Mouse (Mus musculus) layer of hippocampus, adult 2 months (tissue): Measurements from ENCODE around the gene Crebrf. TPM values are rescaled to one million over a fixed set of nuclear protein-coding genes. Genes with fewer than 3 reads are reported as not detected.

Source experiments
- DNase-seq, 2 experiments: peaks; one replicate each; pipeline ENCODE4 v3.0.0; 2022; ENCODE audit warnings: low spot score in 2 of 2
- H3K27ac ChIP-seq: fragments of 200-600 bp; 2 replicates; pipeline ENCODE4 v1.8.1; 2022
- H3K4me3 ChIP-seq: fragments of 200-600 bp; 2 replicates; pipeline ENCODE4 v1.8.1; 2022; ENCODE audit warnings: mild to moderate bottlenecking
- CTCF ChIP-seq: fragments of 200-600 bp; conservative IDR thresholded peaks from 2 replicates; pipeline ENCODE4 v1.8.1; 2022; ENCODE audit warnings: antibody characterized with exemption, mild to moderate bottlenecking, moderate library complexity
- total RNA-seq, 2 experiments: library from RNA; stranded (reverse); gene quantifications; 2 replicates each; pipeline ENCODE4 v1.2.3; 2021

Gene Crebrf
- total RNA-seq, 2 experiments from 2014 or later = 127 to 134 TPM

- Histone ChIP-seq H3K4me3 (no peak overlapping the region), H3K27ac (no peak overlapping the region)
- no peak for TF ChIP-seq CTCF
- no peak for DNase-seq
Observed at GRCm38 (mm10) chr17:26767100-26767753, 51.8 kb downstream of the Crebrf start.

- H3K4me3 ChIP-seq = no peak overlapping the region
- no peak for DNase-seq
- H3K27ac ChIP-seq = no peak overlapping the region
- TF ChIP-seq CTCF = no peak
Observed at GRCm38 (mm10) chr17:26767754-26768124, 52.3 kb downstream of the Crebrf start.

- no peak overlapping the region for H3K4me3 ChIP-seq
- H3K27ac ChIP-seq = no peak overlapping the region
- DNase-seq = no peak
- no peak for TF ChIP-seq CTCF
Observed at GRCm38 (mm10) chr17:26776211-26776610, 60.8 kb downstream of the Crebrf start.

- Histone ChIP-seq H3K27ac (peak overlapping the region; percentile 59; the same call in 1 of the 2 replicates), H3K4me3 (no peak overlapping the region)
- TF ChIP-seq CTCF = no peak
Observed at GRCm38 (mm10) chr17:26778001-26778400, 62.6 kb downstream of the Crebrf start.

GRCm38 (mm10) chr17:26778430-26779100 is 63.1 kb downstream of the Crebrf start:
- peak overlapping the region; percentile 59; the same call in 1 of the 2 replicates for H3K27ac ChIP-seq
- H3K4me3 ChIP-seq = no peak overlapping the region
- no peak for DNase-seq
- TF ChIP-seq CTCF = no peak

More at GRCm38 (mm10) chr17:26778001-26778400, 62.6 kb downstream of the Crebrf start:
- no peak for DNase-seq

- Histone ChIP-seq H3K27ac (no peak overlapping the region), H3K4me3 (no peak overlapping the region)
- no peak for DNase-seq
- TF ChIP-seq CTCF = no peak
Observed at GRCm38 (mm10) chr17:26779471-26779870, 64.0 kb downstream of the Crebrf start.

GRCm38 (mm10) chr17:26780750-26781571 is 65.5 kb downstream of the Crebrf start, which contains the start of gene Bnip1:
Gene Bnip1, plus strand, starts transcription at chr17:26781066.
- DNase-seq = peak; percentile 66 to 83
- no peak for TF ChIP-seq CTCF
- peak within 1 kb of the TSS; percentile 98 for H3K4me3 ChIP-seq

GRCm38 (mm10) chr17:26781610-26782043 is 66.2 kb downstream of the Crebrf start:
- no peak for DNase-seq
- TF ChIP-seq CTCF = no peak
- Histone ChIP-seq H3K27ac (peak overlapping the region; percentile 94), H3K4me3 (peak overlapping the region; percentile 98)

More at GRCm38 (mm10) chr17:26780750-26781571, 65.5 kb downstream of the Crebrf start, which contains the start of gene Bnip1:
- H3K27ac ChIP-seq = peak within 1 kb of the TSS; percentile 94

GRCm38 (mm10) chr17:26784525-26784924 is 69.1 kb downstream of the Crebrf start:
- no peak for TF ChIP-seq CTCF
- Histone ChIP-seq H3K4me3 (no peak overlapping the region), H3K27ac (no peak overlapping the region)
- no peak for DNase-seq

GRCm38 (mm10) chr17:26786586-26786985 is 71.1 kb downstream of the Crebrf start:
- no peak for DNase-seq
- no peak overlapping the region for H3K4me3 ChIP-seq
- H3K27ac ChIP-seq = no peak overlapping the region
- no peak for TF ChIP-seq CTCF

GRCm38 (mm10) chr17:26788986-26789385 is 73.5 kb downstream of the Crebrf start:
- no peak overlapping the region for H3K27ac ChIP-seq
- H3K4me3 ChIP-seq = no peak overlapping the region
- TF ChIP-seq CTCF = no peak

GRCm38 (mm10) chr17:26789460-26790268 is 74.2 kb downstream of the Crebrf start:
- no peak for DNase-seq
- Histone ChIP-seq H3K27ac (no peak overlapping the region), H3K4me3 (no peak overlapping the region)
- TF ChIP-seq CTCF = no peak

More at GRCm38 (mm10) chr17:26788986-26789385, 73.5 kb downstream of the Crebrf start:
- no peak for DNase-seq
